Mouse (Mus musculus) T-helper 1 cell (primary cell): ENCODE measurements around the gene Foxc1.

Experiments used
- in situ Hi-C: fragments of 300-600 bp; cut with MboI, MseI; formaldehyde crosslinking; loops from one replicate; pipeline ENCODE4 v1.15.1; 2025; ENCODE audit warnings: high pct_unique_total_duplicates

Foxc1 gene

DNA sequence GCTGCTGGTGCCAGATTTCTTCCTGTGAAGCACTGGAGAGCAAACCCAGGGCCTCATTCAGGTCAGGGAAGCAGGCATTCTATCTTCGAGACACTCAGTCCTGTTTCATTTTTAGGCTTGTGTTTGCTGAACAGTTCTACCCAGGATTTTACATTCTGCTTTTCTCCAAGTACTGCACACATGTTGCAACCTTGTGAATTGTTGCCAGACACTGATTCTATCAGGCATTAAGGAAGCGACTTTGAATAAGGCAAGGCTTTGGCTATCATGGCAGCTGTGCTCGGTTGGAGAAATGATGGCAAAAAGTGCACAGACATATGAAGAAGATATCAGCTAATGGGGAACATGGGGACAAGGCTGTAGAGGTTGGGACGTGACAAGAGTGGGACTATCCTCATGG lies 22.0 kb downstream of the Foxc1 start:
- in situ Hi-C loops = no loop called here

DNA sequence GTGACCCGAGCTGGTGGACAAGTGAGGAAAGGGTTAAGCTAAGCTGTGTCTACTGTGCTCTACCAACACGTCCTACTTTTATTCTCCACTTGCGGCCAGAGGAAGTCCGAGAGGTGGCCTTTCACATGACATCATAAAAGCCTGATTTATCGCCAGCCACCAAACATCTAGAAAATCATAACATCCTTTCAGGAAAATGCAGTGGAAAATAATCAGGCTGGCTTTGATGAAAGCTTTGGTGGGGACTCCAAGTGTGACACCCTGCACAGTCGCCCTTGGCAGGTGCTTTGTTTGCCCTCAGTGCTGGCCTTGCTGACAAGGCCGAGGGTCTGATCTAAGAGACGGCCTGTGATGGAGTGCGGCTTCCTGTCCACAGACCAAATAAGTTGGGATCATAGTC lies 23.9 kb downstream of the Foxc1 start:
- in situ Hi-C loops = no loop called here

DNA sequence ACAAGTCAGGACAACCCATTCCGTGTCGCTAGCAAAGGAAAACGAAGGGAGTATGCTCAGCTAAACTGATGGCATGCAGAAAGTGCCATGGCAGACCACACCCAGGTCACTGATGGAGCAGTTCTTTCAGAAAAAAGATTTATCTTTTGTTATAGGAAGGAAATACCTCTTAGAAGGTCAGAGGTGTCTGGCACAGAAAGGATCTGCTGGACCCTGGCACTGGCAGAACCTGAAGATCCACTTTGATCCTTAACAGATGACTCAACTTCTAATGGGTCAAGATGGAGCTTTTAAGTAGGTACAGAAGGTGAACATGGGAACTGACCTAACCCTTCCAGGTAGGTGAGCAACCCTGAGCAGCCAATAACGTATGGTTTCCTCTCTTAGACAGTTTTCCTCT lies 29.4 kb downstream of the Foxc1 start:
- in situ Hi-C loops = no loop called here

DNA sequence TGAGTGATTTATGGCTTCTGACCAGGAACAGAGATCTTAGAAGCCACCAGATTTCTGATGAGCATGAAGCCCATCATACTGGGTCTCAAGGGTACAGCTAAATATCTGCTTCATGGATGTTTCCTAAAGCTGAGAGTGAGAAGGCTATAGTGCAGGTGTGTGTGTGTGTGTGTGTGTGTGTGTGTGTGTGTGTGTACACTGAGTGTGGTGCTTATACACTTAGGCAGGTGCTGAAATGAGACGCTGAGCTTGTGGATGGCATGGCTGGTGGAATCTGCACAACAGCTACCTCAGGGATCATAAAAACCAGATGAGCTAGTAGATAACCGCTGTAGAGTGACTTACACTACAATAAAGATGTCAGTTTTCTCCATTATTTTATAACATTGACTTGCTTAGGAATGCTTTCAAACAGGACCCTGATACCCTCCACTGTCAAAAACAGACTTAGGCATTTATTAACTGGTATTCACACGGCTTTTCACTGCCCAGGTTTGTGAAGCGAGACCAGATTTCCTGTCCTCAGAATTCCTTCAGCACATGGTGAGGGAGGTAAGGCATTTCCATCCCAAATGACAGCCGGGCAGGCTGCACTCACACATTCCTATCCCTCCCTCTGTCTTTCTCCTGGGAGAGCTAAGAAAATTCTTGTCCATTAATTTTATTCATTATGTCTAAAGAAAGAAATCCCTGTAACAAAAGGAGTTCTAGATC lies 43.0 kb downstream of the Foxc1 start:
- in situ Hi-C loops = no loop called here

DNA sequence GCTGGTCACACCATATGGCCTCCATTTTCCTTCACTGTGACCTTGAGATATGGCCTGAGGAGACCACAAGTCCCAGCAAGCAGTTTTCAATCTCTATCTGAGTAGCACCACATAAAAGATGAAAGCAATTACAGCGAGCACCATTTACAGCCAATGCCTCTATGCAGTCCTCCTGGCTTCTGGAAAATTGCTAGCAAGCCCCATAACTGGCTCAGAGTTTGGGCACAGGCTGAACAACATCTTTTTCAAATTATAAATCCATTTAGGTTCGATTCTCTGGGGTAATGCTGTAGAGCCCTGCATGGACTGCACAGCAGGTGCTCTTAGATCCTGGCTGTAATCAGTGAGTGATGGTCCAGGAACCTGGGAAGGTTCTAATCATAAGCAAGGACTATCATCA lies 47.1 kb downstream of the Foxc1 start:
- in situ Hi-C loops = no loop called here

DNA sequence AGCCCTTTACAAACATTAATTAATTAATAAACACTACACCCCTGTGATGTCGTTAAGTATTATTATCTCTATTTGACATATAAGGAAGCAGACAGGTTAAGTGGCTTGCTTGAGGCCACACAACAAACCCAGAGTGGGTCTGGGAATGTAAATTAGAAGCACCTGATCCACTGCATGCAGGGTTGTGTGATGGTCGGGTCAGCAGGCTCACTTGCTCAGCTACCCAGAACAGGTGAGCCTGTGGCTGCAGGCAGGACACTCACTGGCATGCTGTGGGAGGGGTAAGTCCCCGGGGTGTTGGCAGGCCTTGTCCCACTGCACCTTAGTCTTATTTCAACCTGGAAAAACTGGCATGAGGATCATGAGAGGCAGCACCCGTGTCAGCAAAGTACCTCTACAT lies 47.6 kb downstream of the Foxc1 start:
- in situ Hi-C loops = no loop called here

DNA sequence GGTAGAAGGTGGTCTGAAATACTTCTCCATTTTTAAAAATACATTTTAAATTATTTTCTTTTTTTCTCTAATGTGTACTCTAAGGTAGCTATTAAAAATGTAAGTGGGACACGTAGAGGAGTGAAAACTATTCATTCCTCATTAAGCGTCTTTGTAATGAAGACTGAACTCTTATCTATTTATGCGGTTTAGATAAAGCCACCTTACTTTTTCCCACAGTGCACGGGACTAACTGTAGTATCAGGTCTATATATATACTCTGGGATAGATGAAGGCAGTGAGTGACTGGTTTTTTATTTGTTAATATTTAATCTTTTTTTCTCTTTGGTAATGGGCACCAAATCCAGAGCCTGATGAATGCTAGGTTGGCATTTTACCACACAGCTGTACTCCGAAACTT lies 53.8 kb downstream of the Foxc1 start:
- in situ Hi-C loops = no loop called here
